Mouse (Mus musculus) midbrain, embryonic 14.5 days (tissue): ENCODE results near the gene Clca4b. TPM values are rescaled to one million over a fixed set of nuclear protein-coding genes. Genes with fewer than 3 reads are reported as not detected.

Experiments
- polyA plus RNA-seq: library from polyadenylated mRNA; unstranded; fragments of >200 nt; fragmentation: Nextera tagmentation; extraction: Ambion mirVana; gene quantifications from 2 replicates; pipeline ENCODE4 v1.2.1, GENCODE M21; 2014

The Clca4b gene
- polyA plus RNA-seq, 1 experiment from 2014 or later: not detected

Other genes starting within 250 kb of the Clca4b start
- gene Sh3glb1, start 212.2 kb downstream of the Clca4b start, polyA plus RNA-seq: 110 and 119 TPM in 2 replicates
- gene Clca3a1, start 171.6 kb downstream of the Clca4b start, polyA plus RNA-seq: 0.18 and 0.25 TPM in 2 replicates
- gene Clca3a2, start 113.0 kb downstream of the Clca4b start, polyA plus RNA-seq: 0.12 TPM in 1 of 2 replicates, not detected in the other
- gene Clca3b, start 83.2 kb downstream of the Clca4b start, polyA plus RNA-seq: not detected in 2 replicates
- not detected in 2 replicates for gene Clca4a, start 42.5 kb upstream of the Clca4b start, polyA plus RNA-seq
- not detected in 2 replicates for gene Clca1, start 100.2 kb upstream of the Clca4b start, polyA plus RNA-seq
- gene Clca2, start 166.9 kb upstream of the Clca4b start, polyA plus RNA-seq: not detected in 2 replicates
- gene Odf2l, start 186.1 kb upstream of the Clca4b start, polyA plus RNA-seq: 13.3 and 14.2 TPM in 2 replicates